Mouse (Mus musculus) CH12.LX (cell line): ENCODE results near the gene Rilpl1. TPM values are rescaled to one million over a fixed set of nuclear protein-coding genes. Genes with fewer than 3 reads are reported as not detected.

Source experiments
- DNase-seq: peaks from one replicate; pipeline ENCODE4 v3.0.0-alpha.2; 2013; ENCODE audit errors: extremely low read depth
- H3K27ac ChIP-seq: 2 replicates; pipeline ENCODE4 v1.5.1; 2012; ENCODE audit warnings: low read depth, mild to moderate bottlenecking, control low read depth, moderate library complexity; ENCODE audit not compliant: insufficient read depth
- H3K27me3 ChIP-seq: replicated peaks from 2 replicates; pipeline ENCODE3; 2012; ENCODE audit warnings: inconsistent platforms
- H3K36me3 ChIP-seq, 2 experiments: replicated peaks in 1 of 2; 2 replicates each; pipeline versions ENCODE3 to v1.6.1; 2012; ENCODE audit warnings: inconsistent platforms in 1 of 2, low read length in 1 of 2, mild to moderate bottlenecking in 1 of 2, mixed read lengths in 1 of 2, moderate library complexity in 1 of 2; ENCODE audit not compliant: control insufficient read depth in 1 of 2, insufficient read depth in 1 of 2
- H3K4me1 ChIP-seq, 2 experiments: 2 replicates each; pipeline ENCODE4 v1.6.1; 2012; ENCODE audit warnings: inconsistent platforms in 1 of 2, moderate library complexity in 1 of 2; ENCODE audit not compliant: insufficient read depth in 2 of 2, control insufficient read depth in 1 of 2
- H3K4me2 ChIP-seq: 2 replicates; pipeline ENCODE4 v1.6.1; 2012; ENCODE audit warnings: low read depth, mild to moderate bottlenecking, control low read depth; ENCODE audit not compliant: poor library complexity, insufficient read depth, severe bottlenecking
- H3K4me3 ChIP-seq, 3 experiments: fragments of 150-350 bp in 1 of 3; sonication (generic) in 1 of 3; replicated peaks in 1 of 3; 2 replicates each; pipeline versions ENCODE3 to v1.5.1; 2011 to 2012; ENCODE audit warnings: low read depth in 2 of 3, low read length in 2 of 3, mild to moderate bottlenecking in 2 of 3, moderate library complexity in 2 of 3, control low read depth in 1 of 3, improper control_type of control experiment in 1 of 3, inconsistent platforms in 1 of 3, mixed read lengths in 1 of 3; ENCODE audit not compliant: poor library complexity in 1 of 3
- H3K79me2 ChIP-seq: replicated peaks from 2 replicates; pipeline ENCODE4 v1.6.1; 2012; ENCODE audit warnings: mild to moderate bottlenecking, moderate library complexity; ENCODE audit not compliant: control insufficient read depth, poor library complexity, insufficient read depth, severe bottlenecking; ENCODE audit errors: extremely low read depth
- H3K9ac ChIP-seq: 2 replicates; pipeline ENCODE4 v1.6.1; 2012; ENCODE audit warnings: low read depth, mild to moderate bottlenecking, control low read depth, moderate library complexity; ENCODE audit not compliant: insufficient read depth
- H3K9me3 ChIP-seq: replicated peaks from 2 replicates; pipeline ENCODE3; 2012; ENCODE audit warnings: low read length, inconsistent platforms, mixed read lengths
- GABPA ChIP-seq: IDR thresholded peaks from 2 replicates; pipeline ENCODE4 v1.6.1; 2012; ENCODE audit warnings: low read depth, low read length, improper control_type of control experiment, inconsistent platforms; ENCODE audit not compliant: insufficient replicate concordance
- HCFC1 ChIP-seq: IDR thresholded peaks from 2 replicates; pipeline ENCODE4 v1.6.1; 2012; ENCODE audit warnings: low read depth, mild to moderate bottlenecking, inconsistent platforms, low read length, improper control_type of control experiment
- JUN ChIP-seq: IDR thresholded peaks from 2 replicates; pipeline ENCODE4 v1.6.1; 2011; ENCODE audit warnings: low read depth, mild to moderate bottlenecking, low read length, improper control_type of control experiment, moderate library complexity; ENCODE audit not compliant: insufficient read depth
- KAT2A ChIP-seq: IDR thresholded peaks from 2 replicates; pipeline ENCODE4 v1.6.1; 2012; ENCODE audit warnings: low read length, improper control_type of control experiment, inconsistent platforms; ENCODE audit not compliant: insufficient replicate concordance
- MAFK ChIP-seq: IDR thresholded peaks from 2 replicates; pipeline ENCODE4 v1.6.1; 2011; ENCODE audit warnings: low read length, improper control_type of control experiment; ENCODE audit not compliant: insufficient replicate concordance
- MAX ChIP-seq: IDR thresholded peaks from 2 replicates; pipeline ENCODE4 v1.6.1; 2011; ENCODE audit warnings: low read length, improper control_type of control experiment
- MYC ChIP-seq: IDR thresholded peaks from 2 replicates; pipeline ENCODE4 v1.6.1; 2011; ENCODE audit warnings: low read depth, mild to moderate bottlenecking, improper control_type of control experiment, low read length
- SIN3A ChIP-seq: IDR thresholded peaks from 2 replicates; pipeline ENCODE4 v1.6.1; 2012; ENCODE audit warnings: low read length, improper control_type of control experiment, inconsistent platforms
- USF2 ChIP-seq: conservative IDR thresholded peaks from 2 replicates; pipeline ENCODE4 v1.6.1; 2011; ENCODE audit warnings: low read depth, low read length, improper control_type of control experiment
- ZKSCAN1 ChIP-seq: IDR thresholded peaks from 2 replicates; pipeline ENCODE4 v1.6.1; 2012; ENCODE audit warnings: low read depth, inconsistent platforms, low read length, improper control_type of control experiment, borderline replicate concordance
- ZMIZ1 ChIP-seq: IDR thresholded peaks from 2 replicates; pipeline ENCODE4 v1.6.1; 2012; ENCODE audit warnings: low read depth, mild to moderate bottlenecking, inconsistent platforms, low read length, improper control_type of control experiment
- dilution Hi-C: fragments of 300-500 bp; cut with MboI; formaldehyde crosslinking; loops from 2 replicates; pipeline ENCODE4 v1.14.3; 2020; ENCODE audit warnings: low sequenced_read_pairs; ENCODE audit not compliant: extremely low pct_unique_long_range_greater_than_20kb, extremely low pct_ligation_motif_present
- in situ Hi-C: fragments of 300-500 bp; cut with MboI; formaldehyde crosslinking; loops from 3 replicates; pipeline ENCODE4 v1.14.3; 2019; ENCODE audit warnings: low sequenced_read_pairs, low pct_ligation_motif_present, low pct_unique_long_range_greater_than_20kb, mixed read lengths
- polyA plus RNA-seq: library from polyadenylated mRNA; unstranded; fragments of >175 nt; gene quantifications from 2 replicates; pipeline ENCODE4 v1.2.1, GENCODE M21; 2012; ENCODE audit warnings: low read depth; ENCODE audit not compliant: insufficient read length
- total RNA-seq, 2 experiments: library from RNA; depleted of rRNA; stranded (reverse); fragments of 300-350 nt in 1 of 2; fragments of >200 nt in 1 of 2; gene quantifications; 2 replicates each; pipeline ENCODE4 v1.2.3; 2012 to 2014

Gene Rilpl1
- total and polyA plus RNA-seq, 3 experiments: 3.1 to 5.7 (median 5.4) TPM

DNA sequence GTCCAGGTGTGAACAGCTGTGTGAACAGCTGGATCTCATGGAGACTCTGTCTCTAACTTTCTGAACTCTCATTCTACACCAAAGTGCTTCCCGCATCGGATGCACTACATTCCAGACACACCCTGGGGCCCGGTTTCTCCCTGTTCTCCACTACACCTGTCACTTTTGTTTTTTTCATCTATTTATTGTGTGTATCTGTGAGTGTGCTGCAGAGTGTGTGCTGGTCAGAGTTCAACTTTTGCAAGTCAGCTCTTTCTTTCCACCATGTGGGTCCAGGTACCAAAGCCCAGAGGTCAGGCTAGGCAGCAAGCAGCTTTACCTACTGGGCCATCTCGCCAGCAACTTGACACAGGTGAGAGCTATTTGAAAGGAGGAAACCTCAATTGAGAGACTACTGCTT is 26.0 kb downstream of the Rilpl1 start:
- Histone ChIP-seq H3K79me2 (no peaks in the 10 kb centered on the region), H3K36me3 (peaks cover 5 to 26% of the 10 kb centered on the region in 2 experiments), H3K9me3 (no peaks in the 10 kb centered on the region), H3K4me1 (peaks cover 7 to 22% of the 10 kb centered on the region in 2 experiments; a peak in 3 of 4 replicates), H3K4me3 (no peak overlapping the region), H3K4me2 (no peak overlapping the region), H3K27ac (no peak overlapping the region), H3K27me3 (no peaks in the 10 kb centered on the region), H3K9ac (no peak overlapping the region)
- no peak for TF ChIP-seq USF2
- TF ChIP-seq ZMIZ1: no peak
- TF ChIP-seq SIN3A: no peak
- no peak for TF ChIP-seq MAFK
- TF ChIP-seq HCFC1: no peak
- no peak for TF ChIP-seq GABPA
- TF ChIP-seq MYC: no peak
- TF ChIP-seq ZKSCAN1: no peak
- dilution Hi-C loops: no loop called here
- in situ Hi-C loops: no loop called here
- DNase-seq: no peak

DNA sequence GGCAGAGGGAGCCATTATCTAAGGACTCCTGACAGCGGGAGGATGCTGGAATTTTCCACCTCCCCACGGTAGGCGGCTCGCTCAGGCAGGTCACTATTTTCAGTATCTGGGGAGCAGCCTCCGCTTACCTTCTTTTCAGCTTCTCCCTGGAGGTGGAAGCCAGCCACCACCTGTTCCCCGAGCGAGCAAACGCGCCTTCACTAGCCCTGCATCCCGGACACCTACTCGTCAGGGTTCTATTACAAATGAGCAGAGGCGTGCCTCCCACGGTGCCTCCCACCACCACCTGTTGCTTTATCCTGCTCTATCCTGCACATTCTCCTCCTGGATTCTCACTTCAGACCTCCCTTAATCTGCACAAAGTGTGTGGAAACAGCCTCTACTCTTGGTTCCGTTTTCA is 27.4 kb downstream of the Rilpl1 start:
- no peaks in the 10 kb centered on the region for H3K27me3 ChIP-seq
- no peak overlapping the region for H3K4me2 ChIP-seq
- no peak for TF ChIP-seq JUN
- peaks cover 7 to 28% of the 10 kb centered on the region in 2 experiments; a peak in 3 of 4 replicates for H3K4me1 ChIP-seq
- H3K27ac ChIP-seq: no peak overlapping the region
- no peaks in the 10 kb centered on the region for H3K79me2 ChIP-seq
- H3K36me3 ChIP-seq: peaks cover 5 to 26% of the 10 kb centered on the region in 2 experiments
- in situ Hi-C loops: no loop called here
- H3K9ac ChIP-seq: no peak overlapping the region
- H3K4me3 ChIP-seq: no peak overlapping the region
- no peak for DNase-seq
- dilution Hi-C loops: no loop called here
- no peaks in the 10 kb centered on the region for H3K9me3 ChIP-seq

DNA sequence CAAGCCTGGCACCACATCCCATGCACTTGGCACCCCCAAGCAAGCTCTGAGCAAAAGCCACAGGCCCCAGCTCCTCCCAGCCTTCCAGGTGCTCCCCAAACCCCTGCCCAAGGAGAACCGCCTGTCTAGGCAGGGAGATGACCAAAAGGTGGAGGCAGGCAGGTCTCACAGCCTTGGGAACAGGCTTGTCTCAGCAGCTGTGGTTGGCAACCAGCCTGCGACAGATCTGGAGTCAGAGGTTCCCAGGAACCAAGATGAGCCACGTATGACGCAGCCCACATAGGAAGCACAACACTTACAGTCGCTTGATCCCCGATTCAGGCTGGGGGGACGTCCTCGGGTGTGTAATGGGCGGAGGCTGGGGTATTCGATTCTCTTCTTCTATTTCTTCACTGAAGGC is 29.6 kb downstream of the Rilpl1 start:
- peaks cover 5 to 27% of the 10 kb centered on the region in 2 experiments for H3K36me3 ChIP-seq
- no peak overlapping the region for H3K27ac ChIP-seq
- no peak overlapping the region for H3K4me3 ChIP-seq
- H3K4me1 ChIP-seq: peaks cover 1 to 36% of the 10 kb centered on the region in 2 experiments; a peak in 3 of 4 replicates
- TF ChIP-seq KAT2A (no peak), MAX (no peak)
- H3K9ac ChIP-seq: no peak overlapping the region
- no peak for DNase-seq
- dilution Hi-C loops: no loop called here
- no peaks in the 10 kb centered on the region for H3K9me3 ChIP-seq
- H3K4me2 ChIP-seq: no peak overlapping the region
- H3K27me3 ChIP-seq: no peaks in the 10 kb centered on the region
- in situ Hi-C loops: no loop called here
- H3K79me2 ChIP-seq: no peaks in the 10 kb centered on the region
